Mouse (Mus musculus): ENCODE data around the gene Atp2a3. TPM values are rescaled to one million over a fixed set of nuclear protein-coding genes. Genes with fewer than 3 reads are reported as not detected.

Gene Atp2a3
- polyA plus RNA-seq, 1 experiment: 3.7 TPM

DNA sequence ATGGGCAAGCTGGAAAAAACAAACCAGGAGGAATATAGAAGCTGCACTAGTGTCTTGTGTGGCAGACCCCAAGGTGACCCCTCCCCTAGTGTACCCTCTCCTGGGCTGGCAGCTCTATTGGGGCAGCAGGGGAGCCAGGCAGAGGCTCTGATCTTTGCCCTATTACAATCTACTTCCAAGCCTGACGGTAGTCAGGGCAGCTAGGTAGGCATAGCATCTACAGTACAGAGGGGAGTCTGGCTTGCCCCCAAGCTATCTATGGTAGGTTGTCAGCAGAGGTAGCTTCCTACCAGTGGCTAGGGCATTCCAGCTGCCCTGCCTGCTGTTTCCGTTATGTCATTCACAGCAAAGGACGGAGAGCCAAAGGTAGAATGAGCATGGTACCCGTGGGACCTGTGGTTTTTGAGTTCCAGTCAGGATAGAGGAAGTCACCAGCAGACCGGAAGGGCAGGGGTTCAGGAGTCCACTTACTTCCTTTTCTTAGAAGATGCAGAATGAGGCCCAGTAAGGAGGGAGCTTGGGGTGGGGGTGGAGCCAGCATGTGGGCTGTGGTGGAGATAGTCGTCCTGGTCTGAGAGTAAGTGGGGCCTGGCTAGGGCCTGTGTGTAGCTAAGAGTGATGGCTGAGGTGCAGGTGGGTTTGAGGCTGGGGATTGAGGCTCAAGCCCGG lies 63.4 kb downstream of the Atp2a3 start:
- Histone ChIP-seq H3K4me1 (ENCODE audit: control insufficient read depth, insufficient read depth, low read length) (no peaks in the 10 kb centered on the region), H3K27me3 (ENCODE audit: control insufficient read depth, insufficient read depth, low read length, poor library complexity, severe bottlenecking) (no peaks in the 10 kb centered on the region), H3K9ac (ENCODE audit: low read depth, poor library complexity, severe bottlenecking) (no peak overlapping the region), H3K27ac (ENCODE audit: insufficient read depth, low read length) (no peak overlapping the region), H3K9me3 (replicated peaks; ENCODE audit: control insufficient read depth, insufficient read depth, low read length, poor library complexity, severe bottlenecking) (no peaks in the 10 kb centered on the region), H3K4me3 (ENCODE audit: low read depth, low read length) (no peak overlapping the region), H3K36me3 (ENCODE audit: control insufficient read depth, insufficient read depth, low read length, poor library complexity, severe bottlenecking) (no peaks in the 10 kb centered on the region)
- TF ChIP-seq EP300 (IDR thresholded peaks at IDR 0.05; ENCODE audit: insufficient read depth, low read depth, low read length) (no peak), POLR2A (IDR thresholded peaks at IDR 0.05; ENCODE audit: insufficient read depth, low read length) (no peak), CTCF (IDR thresholded peaks at IDR 0.05; ENCODE audit: low read depth, low read length) (no peak)

DNA sequence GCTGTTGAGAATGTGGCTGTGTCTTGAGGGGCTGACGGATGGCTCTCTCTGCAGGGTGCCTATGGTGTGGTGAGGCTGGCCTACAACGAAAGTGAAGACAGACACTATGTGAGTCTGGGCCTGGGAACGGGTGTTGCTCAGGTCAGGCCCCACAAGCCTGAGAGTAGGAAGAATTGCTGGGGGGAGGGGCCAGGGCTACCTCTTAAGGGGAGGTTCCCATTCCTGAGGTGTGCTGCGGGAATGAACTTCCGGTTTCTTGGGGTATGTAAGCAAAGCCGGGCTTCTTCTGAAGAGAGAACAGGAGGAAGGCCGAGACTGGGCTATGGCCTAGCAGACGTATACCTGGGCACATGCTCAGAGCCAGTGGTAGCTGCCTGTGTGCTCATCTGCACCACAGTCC lies 66.0 kb downstream of the Atp2a3 start:
- no peaks in the 10 kb centered on the region for H3K4me1 ChIP-seq (ENCODE audit: control insufficient read depth, insufficient read depth, low read length)
- no peak for TF ChIP-seq POLR2A (IDR thresholded peaks at IDR 0.05; ENCODE audit: insufficient read depth, low read length)
- no peak for TF ChIP-seq EP300 (IDR thresholded peaks at IDR 0.05; ENCODE audit: insufficient read depth, low read depth, low read length)
- TF ChIP-seq CTCF (IDR thresholded peaks at IDR 0.05; ENCODE audit: low read depth, low read length): no peak
- no peak overlapping the region for H3K27ac ChIP-seq (ENCODE audit: insufficient read depth, low read length)
- no peak overlapping the region for H3K4me3 ChIP-seq (ENCODE audit: low read depth, low read length)
- no peaks in the 10 kb centered on the region for H3K9me3 ChIP-seq (replicated peaks; ENCODE audit: control insufficient read depth, insufficient read depth, low read length, poor library complexity, severe bottlenecking)
- no peaks in the 10 kb centered on the region for H3K27me3 ChIP-seq (ENCODE audit: control insufficient read depth, insufficient read depth, low read length, poor library complexity, severe bottlenecking)
- no peaks in the 10 kb centered on the region for H3K36me3 ChIP-seq (ENCODE audit: control insufficient read depth, insufficient read depth, low read length, poor library complexity, severe bottlenecking)
- H3K9ac ChIP-seq (ENCODE audit: low read depth, poor library complexity, severe bottlenecking): no peak overlapping the region

- Histone ChIP-seq H3K9ac (ENCODE audit: low read depth, poor library complexity, severe bottlenecking) (no peak overlapping the region), H3K9me3 (replicated peaks; ENCODE audit: control insufficient read depth, insufficient read depth, low read length, poor library complexity, severe bottlenecking) (no peaks in the 10 kb centered on the region), H3K4me1 (ENCODE audit: control insufficient read depth, insufficient read depth, low read length) (no peaks in the 10 kb centered on the region), H3K4me3 (ENCODE audit: low read depth, low read length) (peak overlapping the region; percentile 24), H3K36me3 (ENCODE audit: control insufficient read depth, insufficient read depth, low read length, poor library complexity, severe bottlenecking) (no peaks in the 10 kb centered on the region), H3K27ac (ENCODE audit: insufficient read depth, low read length) (no peak overlapping the region), H3K27me3 (ENCODE audit: control insufficient read depth, insufficient read depth, low read length, poor library complexity, severe bottlenecking) (no peaks in the 10 kb centered on the region)
- no peak for TF ChIP-seq CTCF (IDR thresholded peaks at IDR 0.05; ENCODE audit: low read depth, low read length)
- TF ChIP-seq EP300 (IDR thresholded peaks at IDR 0.05; ENCODE audit: insufficient read depth, low read depth, low read length): no peak
- no peak for TF ChIP-seq POLR2A (IDR thresholded peaks at IDR 0.05; ENCODE audit: insufficient read depth, low read length)
Measured at GRCm38 (mm10) chr11:73030821-73031498, 70.0 kb downstream of the Atp2a3 start.

GRCm38 (mm10) chr11:73031536-73031935 lies 70.6 kb downstream of the Atp2a3 start:
- Histone ChIP-seq H3K9ac (ENCODE audit: low read depth, poor library complexity, severe bottlenecking) (no peak overlapping the region), H3K4me3 (ENCODE audit: low read depth, low read length) (no peak overlapping the region), H3K27ac (ENCODE audit: insufficient read depth, low read length) (no peak overlapping the region)

GRCm38 (mm10) chr11:73036077-73036476 lies 75.1 kb downstream of the Atp2a3 start:
- no peak overlapping the region for H3K4me3 ChIP-seq (ENCODE audit: low read depth, low read length)
- no peaks in the 10 kb centered on the region for H3K9me3 ChIP-seq (replicated peaks; ENCODE audit: control insufficient read depth, insufficient read depth, low read length, poor library complexity, severe bottlenecking)
- H3K36me3 ChIP-seq (ENCODE audit: control insufficient read depth, insufficient read depth, low read length, poor library complexity, severe bottlenecking): no peaks in the 10 kb centered on the region
- H3K9ac ChIP-seq (ENCODE audit: low read depth, poor library complexity, severe bottlenecking): no peak overlapping the region
- TF ChIP-seq CTCF (IDR thresholded peaks at IDR 0.05; ENCODE audit: low read depth, low read length) (no peak), EP300 (IDR thresholded peaks at IDR 0.05; ENCODE audit: insufficient read depth, low read depth, low read length) (no peak), POLR2A (IDR thresholded peaks at IDR 0.05; ENCODE audit: insufficient read depth, low read length) (no peak)
- H3K27ac ChIP-seq (ENCODE audit: insufficient read depth, low read length): no peak overlapping the region
- no peaks in the 10 kb centered on the region for H3K4me1 ChIP-seq (ENCODE audit: control insufficient read depth, insufficient read depth, low read length)
- H3K27me3 ChIP-seq (ENCODE audit: control insufficient read depth, insufficient read depth, low read length, poor library complexity, severe bottlenecking): no peaks in the 10 kb centered on the region

More at GRCm38 (mm10) chr11:73031536-73031935, 70.6 kb downstream of the Atp2a3 start:
- no peaks in the 10 kb centered on the region for H3K9me3 ChIP-seq (replicated peaks; ENCODE audit: control insufficient read depth, insufficient read depth, low read length, poor library complexity, severe bottlenecking)
- no peaks in the 10 kb centered on the region for H3K4me1 ChIP-seq (ENCODE audit: control insufficient read depth, insufficient read depth, low read length)
- H3K36me3 ChIP-seq (ENCODE audit: control insufficient read depth, insufficient read depth, low read length, poor library complexity, severe bottlenecking): no peaks in the 10 kb centered on the region
- TF ChIP-seq EP300 (IDR thresholded peaks at IDR 0.05; ENCODE audit: insufficient read depth, low read depth, low read length): no peak
- TF ChIP-seq CTCF (IDR thresholded peaks at IDR 0.05; ENCODE audit: low read depth, low read length): no peak
- no peak for TF ChIP-seq POLR2A (IDR thresholded peaks at IDR 0.05; ENCODE audit: insufficient read depth, low read length)
- no peaks in the 10 kb centered on the region for H3K27me3 ChIP-seq (ENCODE audit: control insufficient read depth, insufficient read depth, low read length, poor library complexity, severe bottlenecking)

GRCm38 (mm10) chr11:73036889-73037288 lies 75.9 kb downstream of the Atp2a3 start:
- TF ChIP-seq POLR2A (IDR thresholded peaks at IDR 0.05; ENCODE audit: insufficient read depth, low read length) (no peak), EP300 (IDR thresholded peaks at IDR 0.05; ENCODE audit: insufficient read depth, low read depth, low read length) (peak; percentile 19; the same call in 1 of the 2 replicates)
- H3K4me3 ChIP-seq (ENCODE audit: low read depth, low read length): no peak overlapping the region
- H3K27me3 ChIP-seq (ENCODE audit: control insufficient read depth, insufficient read depth, low read length, poor library complexity, severe bottlenecking): no peaks in the 10 kb centered on the region
- no peaks in the 10 kb centered on the region for H3K4me1 ChIP-seq (ENCODE audit: control insufficient read depth, insufficient read depth, low read length)
- H3K36me3 ChIP-seq (ENCODE audit: control insufficient read depth, insufficient read depth, low read length, poor library complexity, severe bottlenecking): no peaks in the 10 kb centered on the region
- H3K9me3 ChIP-seq (replicated peaks; ENCODE audit: control insufficient read depth, insufficient read depth, low read length, poor library complexity, severe bottlenecking): no peaks in the 10 kb centered on the region
- no peak overlapping the region for H3K27ac ChIP-seq (ENCODE audit: insufficient read depth, low read length)
- no peak overlapping the region for H3K9ac ChIP-seq (ENCODE audit: low read depth, poor library complexity, severe bottlenecking)
